Mouse (Mus musculus) cerebellum, adult 2 months (tissue): ENCODE measurements around the gene Pusl1. TPM values are rescaled to one million over a fixed set of nuclear protein-coding genes. Genes with fewer than 3 reads are reported as not detected.

ENCODE experiments used
- DNase-seq, 2 experiments: peaks; one replicate each; pipeline ENCODE4 v3.0.0; 2021
- H3K27ac ChIP-seq: fragments of 200-500 bp; 2 replicates; pipeline ENCODE4 v1.5.1; 2012; ENCODE audit warnings: low read length, control low read depth, inconsistent platforms; ENCODE audit not compliant: insufficient read depth
- H3K27me3 ChIP-seq: fragments of 200-500 bp; 2 replicates; pipeline ENCODE4 v1.6.1; 2012; ENCODE audit warnings: inconsistent platforms, mild to moderate bottlenecking, low read length, moderate library complexity; ENCODE audit not compliant: control insufficient read depth, insufficient read depth
- H3K4me1 ChIP-seq: fragments of 200-500 bp; 2 replicates; pipeline ENCODE4 v1.6.1; 2011; ENCODE audit warnings: low read length; ENCODE audit not compliant: control insufficient read depth, insufficient read depth
- H3K4me3 ChIP-seq: fragments of 200-500 bp; replicated peaks from 2 replicates; pipeline ENCODE3; 2011; ENCODE audit warnings: mild to moderate bottlenecking, low read depth, low read length, control low read depth; ENCODE audit not compliant: insufficient read depth
- CTCF ChIP-seq: fragments of 200-500 bp; IDR thresholded peaks from 2 replicates; pipeline ENCODE4 v1.5.1; 2011; ENCODE audit warnings: low read depth, mild to moderate bottlenecking, control low read depth, low read length, moderate library complexity, borderline replicate concordance; ENCODE audit not compliant: insufficient read depth
- POLR2A ChIP-seq: fragments of 200-500 bp; IDR thresholded peaks from 2 replicates; pipeline ENCODE4 v1.6.1; 2011; ENCODE audit warnings: low read length, control low read depth, borderline replicate concordance; ENCODE audit not compliant: insufficient read depth
- WGBS: fragments of 180-500 bp; shearing (Covaris S2); methylation state at CpG from one replicate; pipeline ENCODE4 v1.1.7; 2018; 5-methylcytosine and 5-hydroxymethylcytosine counted together
- polyA plus RNA-seq: library from polyadenylated mRNA; depleted of rRNA; stranded (reverse); fragments of >200 nt; gene quantifications from 2 replicates; pipeline ENCODE4 v1.2.3, GENCODE M21; 2012; rRNA removed

Pusl1 gene
- polyA plus RNA-seq, 1 experiment: 69.9 TPM

GRCm38 (mm10) chr4:155840076-155841002, 51.2 kb downstream of the Pusl1 start:
- TF ChIP-seq CTCF (no peak), POLR2A (no peak)
- WGBS: 38% methylated on average over 8 of the region's 8 CpGs
- Histone ChIP-seq H3K27me3 (no peaks in the 10 kb centered on the region), H3K27ac (0 out of 2 replicates have a peak overlapping the region, but pooled peaks have one; percentile 22), H3K4me1 (peaks cover 11% of the 10 kb centered on the region), H3K4me3 (no peak overlapping the region)
- DNase-seq: no peak

GRCm38 (mm10) chr4:155839483-155839910, 52.1 kb downstream of the Pusl1 start, which contains the start of gene Mxra8:
TSS of gene Mxra8 (plus strand) at chr4:155839680.
- H3K4me3 ChIP-seq: peak within 1 kb of the TSS; percentile 35
- H3K27me3 ChIP-seq: no peaks in the 10 kb centered on the region
- H3K27ac ChIP-seq: 0 out of 2 replicates have a peak within 1 kb of the TSS, but pooled peaks have one; percentile 22
- WGBS: 33% methylated on average over 16 of the region's 16 CpGs
- no peak for TF ChIP-seq POLR2A
- TF ChIP-seq CTCF: no peak
- DNase-seq: peak in 1 of 2 experiments; percentile 44
- H3K4me1 ChIP-seq: peaks cover 11% of the 10 kb centered on the region

- Histone ChIP-seq H3K27ac (no peak overlapping the region), H3K27me3 (no peaks in the 10 kb centered on the region), H3K4me3 (no peak overlapping the region), H3K4me1 (peaks cover 11% of the 10 kb centered on the region)
- TF ChIP-seq POLR2A: no peak
- TF ChIP-seq CTCF: no peak
- 39% methylated on average over 8 of the region's 8 CpGs for WGBS
- no peak for DNase-seq
Measured at GRCm38 (mm10) chr4:155838187-155839153, 53.1 kb downstream of the Pusl1 start.

Other genes with a start within 250 kb of the Pusl1 start
- gene Gm10563, start 246.4 kb downstream of the Pusl1 start, polyA plus RNA-seq: not detected in 2 replicates
- 38.1 and 39.4 TPM in 2 replicates for gene Mmp23, start 238.4 kb downstream of the Pusl1 start, polyA plus RNA-seq
- gene Mib2, start 222.6 kb downstream of the Pusl1 start, polyA plus RNA-seq: 146 and 152 TPM in 2 replicates
- gene Fndc10, start 197.4 kb downstream of the Pusl1 start, polyA plus RNA-seq: 112 and 114 TPM in 2 replicates
- 141 and 152 TPM in 2 replicates for gene Ssu72, start 187.0 kb downstream of the Pusl1 start, polyA plus RNA-seq
- 123 and 133 TPM in 2 replicates for gene Tmem240, start 157.0 kb downstream of the Pusl1 start, polyA plus RNA-seq
- gene Atad3a, start 130.7 kb downstream of the Pusl1 start, polyA plus RNA-seq: 114 and 123 TPM in 2 replicates
- 33.8 and 35.4 TPM in 2 replicates for gene Vwa1, start 117.1 kb downstream of the Pusl1 start, polyA plus RNA-seq
- gene Tmem88b, start 105.9 kb downstream of the Pusl1 start, polyA plus RNA-seq: 61.7 and 81.7 TPM in 2 replicates
- gene Ankrd65, start 101.3 kb downstream of the Pusl1 start, polyA plus RNA-seq: 0.13 and 0.16 TPM in 2 replicates
- gene Mrpl20, start 88.9 kb downstream of the Pusl1 start, polyA plus RNA-seq: 109 TPM in 2 replicates
- gene Ccnl2, start 79.3 kb downstream of the Pusl1 start, polyA plus RNA-seq: 171 and 172 TPM in 2 replicates
- 155 and 159 TPM in 2 replicates for gene Aurkaip1, start 60.5 kb downstream of the Pusl1 start, polyA plus RNA-seq
- gene Mxra8, start 52.1 kb downstream of the Pusl1 start, polyA plus RNA-seq: 23.8 and 29.7 TPM in 2 replicates
- 160 and 163 TPM in 2 replicates for gene Dvl1, start 44.4 kb downstream of the Pusl1 start, polyA plus RNA-seq
- gene Tas1r3, start 28.4 kb downstream of the Pusl1 start, polyA plus RNA-seq: 0.87 and 1.0 TPM in 2 replicates
- gene Cptp, start 22.3 kb downstream of the Pusl1 start, polyA plus RNA-seq: 40.5 and 45.1 TPM in 2 replicates
- 50.1 and 52.2 TPM in 2 replicates for gene Ints11, start 22.2 kb downstream of the Pusl1 start, polyA plus RNA-seq
- gene Acap3, start within 50 bp of the Pusl1 start, polyA plus RNA-seq: 98.5 and 99.2 TPM in 2 replicates
- 78.4 and 83.8 TPM in 2 replicates for gene Ube2j2, start 52.0 kb upstream of the Pusl1 start, polyA plus RNA-seq
- gene C1qtnf12, start 70.5 kb upstream of the Pusl1 start, polyA plus RNA-seq: 16.8 and 22.1 TPM in 2 replicates
- 10.8 and 11.4 TPM in 2 replicates for gene B3galt6, start 100.9 kb upstream of the Pusl1 start, polyA plus RNA-seq
- 136 and 142 TPM in 2 replicates for gene Sdf4, start 101.1 kb upstream of the Pusl1 start, polyA plus RNA-seq
- 3.6 and 5.2 TPM in 2 replicates for gene Tnfrsf4, start 122.1 kb upstream of the Pusl1 start, polyA plus RNA-seq
- 0.10 and 0.11 TPM in 2 replicates for gene Tnfrsf18, start 134.4 kb upstream of the Pusl1 start, polyA plus RNA-seq
- gene Ttll10, start 167.6 kb upstream of the Pusl1 start, polyA plus RNA-seq: 0.11 and 0.32 TPM in 2 replicates
- gene 9430015G10Rik, start 218.2 kb upstream of the Pusl1 start, polyA plus RNA-seq: 32.6 and 34.3 TPM in 2 replicates
- 2.0 and 2.1 TPM in 2 replicates for gene Rnf223, start 238.7 kb upstream of the Pusl1 start, polyA plus RNA-seq